Mouse (Mus musculus) c-Kit-positive CD71-negative TER-119-negative erythroid progenitor cells, embryonic 14.5 days (primary cell): ENCODE results near the gene Dennd1a.

Experiments used
- DNase-seq: peaks from one replicate; pipeline ENCODE4 v3.0.0-alpha.2; 2013; ENCODE audit warnings: low read depth

Dennd1a gene

GRCm38 (mm10) chr2:37814820-37815361 lies 472.3 kb downstream of the Dennd1a start:
- no peak for DNase-seq

- no peak for DNase-seq
Measured at GRCm38 (mm10) chr2:37812401-37812800, 474.8 kb downstream of the Dennd1a start.

GRCm38 (mm10) chr2:37811682-37812081 lies 475.5 kb downstream of the Dennd1a start:
- no peak for DNase-seq

GRCm38 (mm10) chr2:37802610-37803212 lies 484.5 kb downstream of the Dennd1a start:
- DNase-seq = peak; percentile 50

- DNase-seq = no peak
Measured at GRCm38 (mm10) chr2:37801687-37802086, 485.5 kb downstream of the Dennd1a start.

GRCm38 (mm10) chr2:37799137-37799536 lies 488.1 kb downstream of the Dennd1a start:
- no peak for DNase-seq

GRCm38 (mm10) chr2:37797046-37797445 lies 490.1 kb downstream of the Dennd1a start:
- DNase-seq = no peak

GRCm38 (mm10) chr2:37796021-37796420 lies 491.2 kb downstream of the Dennd1a start:
- DNase-seq = no peak

GRCm38 (mm10) chr2:37791340-37791739 lies 495.9 kb downstream of the Dennd1a start:
- DNase-seq = no peak

GRCm38 (mm10) chr2:37790738-37791137 lies 496.5 kb downstream of the Dennd1a start:
- DNase-seq = no peak

GRCm38 (mm10) chr2:37789995-37790394 lies 497.2 kb downstream of the Dennd1a start:
- no peak for DNase-seq

- DNase-seq = no peak
Measured at GRCm38 (mm10) chr2:37789029-37789428, 498.2 kb downstream of the Dennd1a start.

- DNase-seq = no peak
Measured at GRCm38 (mm10) chr2:37788176-37788962, 498.8 kb downstream of the Dennd1a start.

GRCm38 (mm10) chr2:37786461-37786860 lies 500.7 kb downstream of the Dennd1a start:
- DNase-seq = no peak

- no peak for DNase-seq
Measured at GRCm38 (mm10) chr2:37784473-37784872, 502.7 kb downstream of the Dennd1a start.

- DNase-seq = no peak
Measured at GRCm38 (mm10) chr2:37782002-37782401, 505.2 kb downstream of the Dennd1a start.

GRCm38 (mm10) chr2:37781421-37781820 lies 505.8 kb downstream of the Dennd1a start:
- no peak for DNase-seq

- no peak for DNase-seq
Measured at GRCm38 (mm10) chr2:37780270-37780929, 506.8 kb downstream of the Dennd1a start.

- DNase-seq = no peak
Measured at GRCm38 (mm10) chr2:37777958-37778720, 509.1 kb downstream of the Dennd1a start.

- DNase-seq = no peak
Measured at GRCm38 (mm10) chr2:37776611-37777411, 510.4 kb downstream of the Dennd1a start.

- DNase-seq = no peak
Measured at GRCm38 (mm10) chr2:37776016-37776415, 511.2 kb downstream of the Dennd1a start, which contains the start of gene Crb2. Gene Crb2 (plus strand): TSS chr2:37776249.
